Comparison of ENCODE assay signal across 18 mouse cellular contexts in genomic region chr4:83439045-83439444, GRCm38 (mm10). TPM values are rescaled to one million over a fixed set of nuclear protein-coding genes. Genes with fewer than 3 reads are reported as not detected.
DNase-seq lines count a peak whose midpoint lies in the region; ATAC-seq lines count a peak whose summit lies in the region.
"Had no signal": no experiment of that assay in that cellular context is flagged by ENCODE, and none has a peak within 500 bp of the region (broad histone marks: within the 10 kb centered on the region; RNA-seq: fewer than 3 reads in every experiment).

No protein-coding gene starts in this region.

- H3K27me3 ChIP-seq in forebrain, embryonic 11.5 days (ENCODE audit: control insufficient read depth, insufficient read depth, low read length), result no peaks in the 10 kb centered on the region
- no peaks in the 10 kb centered on the region for H3K27me3 ChIP-seq in forebrain, embryonic 15.5 days
- H3K27me3 ChIP-seq: embryonic facial prominence, embryonic 15.5 days; forebrain, embryonic 13.5 days; liver, embryonic 12.5 days had no signal

- WGBS in forebrain, embryonic 11.5 days, result 64% methylated on average over 5 of the region's 5 CpGs
- 70% methylated on average over 5 of the region's 5 CpGs for WGBS in forebrain, embryonic 15.5 days

- H3K4me1 ChIP-seq in forebrain, embryonic 11.5 days (replicated peaks; ENCODE audit: control insufficient read depth, insufficient read depth, low read length), result no peaks in the 10 kb centered on the region
- no peaks in the 10 kb centered on the region for H3K4me1 ChIP-seq in forebrain, embryonic 15.5 days
- H3K4me1 ChIP-seq: embryonic facial prominence, embryonic 15.5 days; forebrain, embryonic 13.5 days had no signal

- H3K27ac ChIP-seq in forebrain, embryonic 11.5 days (ENCODE audit: low read depth, low read length), result no peak overlapping the region
- H3K27ac ChIP-seq in forebrain, embryonic 15.5 days (replicated peaks), result no peak overlapping the region
- H3K27ac ChIP-seq: embryonic facial prominence, embryonic 15.5 days; forebrain, embryonic 13.5 days; liver, embryonic 12.5 days; midbrain, embryonic 10.5 days had no signal

- no peak overlapping the region for H3K4me3 ChIP-seq in forebrain, embryonic 11.5 days (ENCODE audit: low read depth, low read length)
- H3K4me3 ChIP-seq in forebrain, embryonic 15.5 days, result no peak overlapping the region
- H3K4me3 ChIP-seq: embryonic facial prominence, embryonic 15.5 days; forebrain, embryonic 13.5 days; liver, embryonic 12.5 days; midbrain, embryonic 10.5 days had no signal

- ATAC-seq in forebrain, embryonic 11.5 days (replicated peaks; ENCODE audit: low FRiP score), result no peak
- no peak for ATAC-seq in forebrain, embryonic 15.5 days (replicated peaks)
- 0 out of 2 replicates have a peak, but pooled peaks have one; percentile 42 for ATAC-seq in erythroid progenitor cell, adult 5-6 weeks (replicated peaks; ENCODE audit: low FRiP score, poor library complexity, severe bottlenecking)
- ATAC-seq in granulocyte monocyte progenitor cell, adult 5-6 weeks (replicated peaks; ENCODE audit: poor library complexity, severe bottlenecking), result no peak
- ATAC-seq: forebrain, embryonic 13.5 days; hindbrain, embryonic 16.5 days; liver, embryonic 12.5 days; lung, postnatal 0 days had no signal

- no peaks in the 10 kb centered on the region for H3K9me3 ChIP-seq in forebrain, embryonic 11.5 days (ENCODE audit: control insufficient read depth, low read length)
- H3K9me3 ChIP-seq in forebrain, embryonic 15.5 days, result no peaks in the 10 kb centered on the region
- H3K9me3 ChIP-seq: embryonic facial prominence, embryonic 15.5 days; forebrain, embryonic 13.5 days; liver, embryonic 12.5 days; midbrain, embryonic 10.5 days had no signal

- peaks cover 7% of the 10 kb centered on the region for H3K36me3 ChIP-seq in forebrain, embryonic 11.5 days (ENCODE audit: control insufficient read depth, insufficient read depth, low read length)
- peaks cover 66% of the 10 kb centered on the region for H3K36me3 ChIP-seq in forebrain, embryonic 15.5 days

- DNase-seq in forebrain, embryonic 11.5 days (ENCODE audit: low spot score), result peak; percentile 39
- DNase-seq in 3134 (ENCODE audit: extremely low read depth, insufficient read length, low spot score) (peak; percentile 20), MN1 (ENCODE audit: low spot score) (peak; percentile 33)
- no peak for DNase-seq in kidney, postnatal 14 days
- DNase-seq in layer of hippocampus, adult 9-10 months (ENCODE audit: low spot score), result no peak
- DNase-seq: cerebellum, adult 18-20 months; gastrocnemius, postnatal 14 days; kidney, adult 8-10 months had no signal

- no peak overlapping the region for H3K4me2 ChIP-seq in forebrain, embryonic 11.5 days (ENCODE audit: low read depth, low read length, severe bottlenecking)
- no peak overlapping the region for H3K4me2 ChIP-seq in forebrain, embryonic 15.5 days (replicated peaks)
- H3K4me2 ChIP-seq: embryonic facial prominence, embryonic 15.5 days; forebrain, embryonic 13.5 days; heart, embryonic 11.5 days; liver, embryonic 12.5 days had no signal

- H3K9ac ChIP-seq in forebrain, embryonic 11.5 days (ENCODE audit: low read length), result no peak overlapping the region
- no peak overlapping the region for H3K9ac ChIP-seq in forebrain, embryonic 15.5 days (replicated peaks)
- H3K9ac ChIP-seq: embryonic facial prominence, embryonic 15.5 days; forebrain, embryonic 13.5 days; liver, embryonic 12.5 days had no signal

RNA-seq across cellular contexts. Expression of gene Snapc3, which starts 21.5 kb away (rescaled TPM):
- 72.1 and 73.4 TPM in 2 replicates for polyA plus RNA-seq in forebrain, embryonic 11.5 days (2014; fragmentation: Nextera tagmentation; extraction: Ambion mirVana)
- 100 and 101 TPM in 2 replicates for polyA plus RNA-seq in forebrain, embryonic 15.5 days (2015; fragmentation: Nextera tagmentation; extraction: Ambion mirVana)
- total RNA-seq in erythroid progenitor cell, adult 5-6 weeks (2015; ENCODE audit: low replicate concordance), result 17.3 and 52.4 TPM in 2 replicates
- total RNA-seq in erythroid progenitor cell, adult 5-6 weeks (2017; ENCODE audit: low replicate concordance), result 25.5 and 36.5 TPM in 2 replicates
- 17.6 and 17.9 TPM in 2 replicates for total RNA-seq in granulocyte monocyte progenitor cell, adult 5-6 weeks (2014; fragmentation: Nextera tagmentation)
- total RNA-seq in granulocyte monocyte progenitor cell, adult 5-6 weeks (2017), result 30.4 and 41.8 TPM in 2 replicates

RNA-seq across cellular contexts. Expression of gene Psip1, which starts 47.2 kb away (rescaled TPM):
- 471 and 480 TPM in 2 replicates for polyA plus RNA-seq in forebrain, embryonic 11.5 days (2014; fragmentation: Nextera tagmentation; extraction: Ambion mirVana)
- polyA plus RNA-seq in forebrain, embryonic 15.5 days (2015; fragmentation: Nextera tagmentation; extraction: Ambion mirVana), result 290 and 317 TPM in 2 replicates
- 223 and 246 TPM in 2 replicates for total RNA-seq in erythroid progenitor cell, adult 5-6 weeks (2015; ENCODE audit: low replicate concordance)
- total RNA-seq in erythroid progenitor cell, adult 5-6 weeks (2017; ENCODE audit: low replicate concordance), result 217 and 225 TPM in 2 replicates
- total RNA-seq in granulocyte monocyte progenitor cell, adult 5-6 weeks (2014; fragmentation: Nextera tagmentation), result 83.2 and 91.2 TPM in 2 replicates
- total RNA-seq in granulocyte monocyte progenitor cell, adult 5-6 weeks (2017), result 138 and 162 TPM in 2 replicates

Comparison
In these comparisons a context has a peak if more than half of its experiments do, and no peak if none do; other contexts are left out.
1. DNase-seq: peak in forebrain, embryonic 11.5 days (single experiment), 3134 (single experiment) and MN1 (single experiment); none in kidney, postnatal 14 days (single experiment) and layer of hippocampus, adult 9-10 months (single experiment).